Mouse (Mus musculus) liver, embryonic 13.5 days (tissue): ENCODE measurements around the gene Hs3st5. TPM values are rescaled to one million over a fixed set of nuclear protein-coding genes. Genes with fewer than 3 reads are reported as not detected.

Experiments used
- ATAC-seq: fragments of 200-750 bp; cut with Nextera tagmentation; 2 replicates; pipeline ENCODE4 v1.8.0; 2017; ENCODE audit warnings: low read depth, mild to moderate bottlenecking, moderate number of reproducible peaks, moderate library complexity
- DNase-seq: peaks from one replicate; pipeline ENCODE4 v3.0.0; 2022
- H3K27ac ChIP-seq: fragments of 300-500 bp; sonication (generic); 2 replicates; pipeline ENCODE4 v1.5.1; 2015; ENCODE audit warnings: moderate library complexity, mild to moderate bottlenecking, inconsistent platforms
- H3K27me3 ChIP-seq: fragments of 300-500 bp; sonication (generic); 2 replicates; pipeline ENCODE4 v1.6.1; 2015; ENCODE audit warnings: mild to moderate bottlenecking, inconsistent platforms
- H3K36me3 ChIP-seq: fragments of 300-500 bp; sonication (generic); 2 replicates; pipeline ENCODE4 v1.6.1; 2015; ENCODE audit warnings: mild to moderate bottlenecking, inconsistent platforms
- H3K4me1 ChIP-seq: fragments of 300-500 bp; sonication (generic); replicated peaks from 2 replicates; pipeline ENCODE4 v1.6.1; 2015; ENCODE audit warnings: inconsistent platforms
- H3K4me2 ChIP-seq: fragments of 300-500 bp; sonication (generic); 2 replicates; pipeline ENCODE4 v1.6.1; 2015; ENCODE audit warnings: inconsistent platforms, mild to moderate bottlenecking, moderate library complexity
- H3K4me3 ChIP-seq: fragments of 300-500 bp; sonication (generic); replicated peaks from 2 replicates; pipeline ENCODE4 v1.5.1; 2015; ENCODE audit warnings: mild to moderate bottlenecking, inconsistent platforms
- H3K9ac ChIP-seq: fragments of 300-500 bp; sonication (generic); 2 replicates; pipeline ENCODE4 v1.6.1; 2015; ENCODE audit warnings: mild to moderate bottlenecking, inconsistent platforms
- H3K9me3 ChIP-seq: fragments of 300-500 bp; sonication (generic); replicated peaks from 2 replicates; pipeline ENCODE4 v1.6.1; 2016; ENCODE audit warnings: inconsistent platforms
- WGBS: fragments of 180-500 bp; shearing (Covaris S2); methylation state at CpG from one replicate; pipeline ENCODE4 v1.1.7; 2015; ENCODE audit not compliant: insufficient replicate concordance; 5-methylcytosine and 5-hydroxymethylcytosine counted together
- polyA plus RNA-seq: library from polyadenylated mRNA; unstranded; fragments of >200 nt; fragmentation: Nextera tagmentation; extraction: Ambion mirVana; gene quantifications from 2 replicates; pipeline ENCODE4 v1.2.1, GENCODE M21; 2015

Hs3st5 gene
- polyA plus RNA-seq = 0.05 and 0.06 TPM in 2 replicates

DNA sequence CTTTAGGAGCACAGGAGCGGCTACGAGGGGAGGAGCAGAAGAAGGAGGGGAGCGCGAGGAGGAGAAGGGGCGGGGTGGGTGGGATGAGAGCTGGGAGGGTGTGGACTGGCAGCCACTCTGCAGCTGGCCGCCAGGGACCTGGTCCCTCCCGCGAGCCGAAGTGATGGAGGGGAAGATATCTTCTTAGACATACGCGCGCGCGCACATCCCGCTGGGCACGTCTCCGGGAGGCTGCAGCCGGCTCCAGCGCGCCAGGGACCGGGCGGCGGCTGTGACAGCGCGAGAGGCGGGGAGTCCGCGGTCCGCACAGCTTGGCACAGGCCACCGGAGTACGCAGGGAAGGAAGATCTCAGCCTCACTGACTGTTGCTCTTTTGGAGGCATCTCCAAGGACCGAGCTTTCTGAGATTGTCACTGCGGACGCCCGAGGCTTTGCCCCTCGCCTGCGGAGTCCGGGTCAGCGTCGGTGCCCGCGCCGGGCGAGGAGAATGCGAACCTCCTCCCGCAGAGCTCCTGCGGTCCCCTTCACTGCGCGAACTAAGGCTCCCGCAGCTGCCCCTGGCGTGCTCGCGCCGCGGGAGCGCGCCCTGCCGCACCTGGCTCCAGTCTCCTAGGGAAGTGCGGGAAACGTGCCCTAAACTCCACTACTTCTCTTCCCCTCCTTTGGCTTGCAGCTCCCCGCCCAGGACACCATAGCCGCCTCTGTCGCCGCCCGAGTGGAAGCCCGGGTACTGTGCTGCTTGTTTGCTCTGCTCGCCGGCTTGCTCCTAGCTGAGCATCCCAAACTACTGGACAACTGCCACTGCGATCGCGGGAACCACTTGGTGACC lies at the start of gene Hs3st5:
Hs3st5 (plus strand) TSS at position 88 of the 829 bp plus-strand sequence.
- under 1% methylated on average over 68 of the region's 71 CpGs for WGBS
- peak within 1 kb of the TSS; percentile 64 for H3K4me2 ChIP-seq
- peaks cover 40% of the 10 kb centered on the region for H3K27me3 ChIP-seq
- H3K4me3 ChIP-seq = peak within 1 kb of the TSS; percentile 46
- H3K27ac ChIP-seq = no peak within 1 kb of the TSS
- H3K4me1 ChIP-seq = no peaks in the 10 kb centered on the region
- H3K9me3 ChIP-seq = no peaks in the 10 kb centered on the region
- no peak for ATAC-seq
- DNase-seq = no peak
- no peak within 1 kb of the TSS for H3K9ac ChIP-seq
- H3K36me3 ChIP-seq = no peaks in the 10 kb centered on the region

DNA sequence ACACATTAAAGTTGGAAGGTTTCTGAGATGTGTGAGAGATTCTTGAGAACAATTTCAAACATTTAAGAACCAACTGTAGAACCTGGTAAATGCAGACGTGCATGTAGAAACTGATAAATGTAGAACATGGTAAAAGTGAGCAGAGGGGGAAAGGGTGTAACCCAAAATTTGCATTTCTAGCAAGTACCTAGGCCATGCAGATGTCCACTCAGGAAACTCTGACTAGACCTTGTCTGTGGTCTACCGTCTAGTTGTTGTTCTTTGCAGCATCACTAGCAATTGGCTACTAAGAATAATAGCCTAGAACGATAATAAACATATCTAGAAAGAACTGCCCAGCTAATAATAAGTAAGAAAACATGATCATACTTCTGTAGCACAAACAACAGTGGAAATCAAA lies 38.0 kb upstream of the Hs3st5 start:
- Histone ChIP-seq H3K27ac (no peak overlapping the region), H3K36me3 (no peaks in the 10 kb centered on the region), H3K9ac (no peak overlapping the region), H3K4me2 (no peak overlapping the region), H3K4me1 (no peaks in the 10 kb centered on the region), H3K27me3 (no peaks in the 10 kb centered on the region), H3K4me3 (no peak overlapping the region), H3K9me3 (no peaks in the 10 kb centered on the region)
- no peak for ATAC-seq
- DNase-seq = no peak
- WGBS = 59% methylated on average over 3 of the region's 3 CpGs

GRCm38 (mm10) chr10:36471135-36471534 lies 35.5 kb upstream of the Hs3st5 start:
- Histone ChIP-seq H3K36me3 (no peaks in the 10 kb centered on the region), H3K9ac (no peak overlapping the region), H3K9me3 (no peaks in the 10 kb centered on the region), H3K27ac (no peak overlapping the region), H3K4me2 (no peak overlapping the region), H3K4me3 (no peak overlapping the region), H3K4me1 (no peaks in the 10 kb centered on the region), H3K27me3 (no peaks in the 10 kb centered on the region)
- DNase-seq (no peak), ATAC-seq (no peak)
- 44% methylated on average over 3 of the region's 3 CpGs for WGBS

DNA sequence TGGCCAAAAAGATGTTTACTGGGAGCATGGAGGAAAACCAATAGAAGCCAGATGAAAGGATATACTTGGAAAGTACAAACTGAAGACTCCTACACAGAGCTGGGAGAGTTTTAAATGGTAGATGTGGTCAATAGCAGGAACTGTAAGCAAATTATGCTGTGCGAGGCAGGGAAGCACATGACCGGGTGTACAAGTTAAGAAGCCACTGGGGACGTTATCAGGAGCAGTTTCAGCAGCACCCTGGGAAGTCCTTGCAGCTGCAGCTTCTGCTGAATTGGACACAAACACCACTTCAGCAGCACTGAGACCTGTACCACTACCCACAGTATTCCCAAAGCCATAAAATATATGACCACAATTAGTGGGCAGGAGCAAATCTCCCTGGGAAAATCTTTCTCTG lies 31.8 kb upstream of the Hs3st5 start:
- no peak for ATAC-seq
- H3K4me2 ChIP-seq = no peak overlapping the region
- H3K9ac ChIP-seq = no peak overlapping the region
- no peak for DNase-seq
- H3K27me3 ChIP-seq = no peaks in the 10 kb centered on the region
- H3K4me1 ChIP-seq = no peaks in the 10 kb centered on the region
- no peak overlapping the region for H3K4me3 ChIP-seq
- no peaks in the 10 kb centered on the region for H3K9me3 ChIP-seq
- 44% methylated on average over 3 of the region's 3 CpGs for WGBS
- H3K27ac ChIP-seq = no peak overlapping the region
- H3K36me3 ChIP-seq = no peaks in the 10 kb centered on the region

DNA sequence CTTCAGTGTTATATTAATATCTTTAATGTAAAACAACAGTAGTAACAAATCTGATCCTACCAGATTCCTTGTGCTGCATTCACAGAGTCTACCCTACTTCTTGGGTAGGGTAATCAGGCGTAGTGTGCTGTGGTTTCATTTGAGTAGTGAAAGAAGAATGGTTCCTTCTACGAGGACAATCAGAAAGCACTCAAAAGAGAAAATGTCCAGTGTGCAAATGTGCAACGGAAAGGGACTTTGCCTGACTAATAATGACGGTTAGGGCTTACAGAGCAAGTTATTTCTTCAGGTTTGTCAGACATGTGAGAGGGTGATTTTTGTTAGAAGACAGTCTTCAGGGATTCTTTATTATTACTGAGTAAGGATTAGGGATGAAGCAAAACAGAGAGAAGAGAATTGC lies 29.1 kb upstream of the Hs3st5 start:
- Histone ChIP-seq H3K4me1 (no peaks in the 10 kb centered on the region), H3K27me3 (no peaks in the 10 kb centered on the region), H3K27ac (no peak overlapping the region), H3K9me3 (no peaks in the 10 kb centered on the region), H3K36me3 (no peaks in the 10 kb centered on the region), H3K9ac (no peak overlapping the region), H3K4me2 (no peak overlapping the region), H3K4me3 (no peak overlapping the region)
- WGBS = 65% methylated on average over 4 of the region's 4 CpGs
- ATAC-seq (no peak), DNase-seq (no peak)

DNA sequence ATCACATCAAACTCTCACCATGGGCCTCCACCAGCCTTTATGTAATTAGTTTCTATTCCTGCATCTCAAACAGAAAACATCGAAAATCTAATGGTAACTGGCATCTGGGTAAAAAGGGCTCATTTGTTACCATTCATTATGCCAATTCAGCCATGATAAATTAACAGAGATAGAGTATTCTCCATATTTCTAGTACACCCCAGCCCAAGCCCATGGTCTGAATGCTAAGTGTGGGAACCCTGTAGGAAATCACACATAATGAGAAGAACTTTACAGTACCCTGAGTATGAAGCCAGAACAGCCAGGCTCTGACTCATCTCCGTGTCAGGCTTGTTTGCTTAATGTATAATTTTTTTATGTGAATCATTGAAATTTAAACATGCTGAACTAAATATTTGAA lies 23.3 kb upstream of the Hs3st5 start:
- Histone ChIP-seq H3K4me2 (no peak overlapping the region), H3K9me3 (no peaks in the 10 kb centered on the region), H3K4me3 (no peak overlapping the region), H3K36me3 (no peaks in the 10 kb centered on the region), H3K27ac (no peak overlapping the region), H3K4me1 (no peaks in the 10 kb centered on the region), H3K9ac (no peak overlapping the region), H3K27me3 (no peaks in the 10 kb centered on the region)
- ATAC-seq (no peak), DNase-seq (no peak)
- WGBS = 55% methylated on average over 2 of the region's 2 CpGs

GRCm38 (mm10) chr10:36484011-36484410 lies 22.6 kb upstream of the Hs3st5 start:
- Histone ChIP-seq H3K27me3 (no peaks in the 10 kb centered on the region), H3K9ac (no peak overlapping the region), H3K9me3 (no peaks in the 10 kb centered on the region), H3K4me3 (no peak overlapping the region), H3K4me1 (no peaks in the 10 kb centered on the region), H3K36me3 (no peaks in the 10 kb centered on the region), H3K4me2 (no peak overlapping the region), H3K27ac (no peak overlapping the region)
- ATAC-seq = no peak
- 74% methylated on average over 3 of the region's 3 CpGs for WGBS
- DNase-seq = no peak

- 78% methylated on average over 1 of the region's 1 CpGs for WGBS
- H3K4me3 ChIP-seq = no peak overlapping the region
- ATAC-seq = no peak
- H3K27ac ChIP-seq = no peak overlapping the region
- DNase-seq = no peak
- no peak overlapping the region for H3K9ac ChIP-seq
- H3K9me3 ChIP-seq = no peaks in the 10 kb centered on the region
- H3K4me1 ChIP-seq = no peaks in the 10 kb centered on the region
- H3K4me2 ChIP-seq = no peak overlapping the region
- no peaks in the 10 kb centered on the region for H3K27me3 ChIP-seq
- H3K36me3 ChIP-seq = no peaks in the 10 kb centered on the region
Observed at GRCm38 (mm10) chr10:36484728-36485300, 21.8 kb upstream of the Hs3st5 start.

DNA sequence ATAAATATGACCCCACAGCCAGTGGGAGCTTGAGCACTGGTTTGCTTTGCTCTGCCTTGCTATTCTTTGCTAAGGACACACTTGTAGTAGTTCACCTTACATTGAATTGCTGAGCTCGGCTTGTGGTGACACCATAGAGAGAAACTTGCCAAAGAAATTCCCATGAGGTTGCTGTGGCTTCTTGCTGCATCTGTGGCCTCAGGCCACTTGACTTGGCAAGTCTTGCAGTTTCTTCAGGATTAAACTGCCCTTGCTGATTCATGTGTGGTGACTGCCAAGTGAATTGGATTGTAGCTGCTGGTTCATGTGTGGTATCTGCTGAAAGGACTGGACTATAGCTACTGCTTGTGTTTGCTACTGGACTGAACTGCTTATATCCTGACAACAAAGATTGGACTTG lies 13.0 kb upstream of the Hs3st5 start:
- Histone ChIP-seq H3K9me3 (no peaks in the 10 kb centered on the region), H3K4me3 (no peak overlapping the region), H3K36me3 (no peaks in the 10 kb centered on the region), H3K27me3 (no peaks in the 10 kb centered on the region), H3K9ac (no peak overlapping the region), H3K4me1 (no peaks in the 10 kb centered on the region), H3K27ac (no peak overlapping the region), H3K4me2 (no peak overlapping the region)
- WGBS = 52% methylated on average over 1 of the region's 1 CpGs
- DNase-seq (no peak), ATAC-seq (no peak)

DNA sequence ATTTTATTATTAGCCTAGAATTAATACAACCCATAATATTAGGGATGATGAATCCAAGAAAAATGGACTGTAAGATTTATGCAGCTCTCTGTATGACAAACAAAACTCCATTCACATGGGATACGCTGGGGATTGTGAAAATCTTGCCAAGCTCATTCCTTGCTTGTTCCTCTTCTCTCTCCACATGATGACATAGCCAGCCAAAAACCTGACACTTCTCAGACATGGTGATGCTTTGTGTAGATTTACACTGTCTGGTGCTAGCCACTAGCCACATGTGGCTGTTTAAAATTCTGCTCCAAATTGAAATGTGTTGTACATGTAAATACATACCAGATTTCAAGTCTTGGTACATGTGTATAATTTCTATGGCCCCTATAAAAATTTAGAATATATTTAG lies 6.9 kb upstream of the Hs3st5 start:
- H3K27me3 ChIP-seq = no peaks in the 10 kb centered on the region
- no peak for ATAC-seq
- no peaks in the 10 kb centered on the region for H3K4me1 ChIP-seq
- H3K4me2 ChIP-seq = no peak overlapping the region
- WGBS = 68% methylated on average over 1 of the region's 1 CpGs
- no peak overlapping the region for H3K27ac ChIP-seq
- no peak overlapping the region for H3K4me3 ChIP-seq
- no peaks in the 10 kb centered on the region for H3K36me3 ChIP-seq
- no peak for DNase-seq
- H3K9ac ChIP-seq = no peak overlapping the region
- no peaks in the 10 kb centered on the region for H3K9me3 ChIP-seq

- ATAC-seq (no peak), DNase-seq (no peak)
- Histone ChIP-seq H3K9ac (no peak overlapping the region), H3K4me2 (peak overlapping the region; percentile 64), H3K4me1 (no peaks in the 10 kb centered on the region), H3K4me3 (peak overlapping the region; percentile 46; the same call in 1 of the 2 replicates), H3K9me3 (no peaks in the 10 kb centered on the region), H3K27ac (no peak overlapping the region), H3K36me3 (no peaks in the 10 kb centered on the region), H3K27me3 (peaks cover 40% of the 10 kb centered on the region)
- 12% methylated on average over 13 of the region's 13 CpGs for WGBS
Observed at GRCm38 (mm10) chr10:36506033-36506726, 434 bp upstream of the Hs3st5 start.
